Mouse (Mus musculus): Measurements from ENCODE around the gene Vps16. TPM values are rescaled to one million over a fixed set of nuclear protein-coding genes. Genes with fewer than 3 reads are reported as not detected.
A peak's percentile ranks its signal among the peaks of the same experiment; 100 is the strongest.

Vps16 gene
- total and polyA plus RNA-seq, 2 experiments from 2014 or later, result 50.4 to 89.5 TPM

DNA sequence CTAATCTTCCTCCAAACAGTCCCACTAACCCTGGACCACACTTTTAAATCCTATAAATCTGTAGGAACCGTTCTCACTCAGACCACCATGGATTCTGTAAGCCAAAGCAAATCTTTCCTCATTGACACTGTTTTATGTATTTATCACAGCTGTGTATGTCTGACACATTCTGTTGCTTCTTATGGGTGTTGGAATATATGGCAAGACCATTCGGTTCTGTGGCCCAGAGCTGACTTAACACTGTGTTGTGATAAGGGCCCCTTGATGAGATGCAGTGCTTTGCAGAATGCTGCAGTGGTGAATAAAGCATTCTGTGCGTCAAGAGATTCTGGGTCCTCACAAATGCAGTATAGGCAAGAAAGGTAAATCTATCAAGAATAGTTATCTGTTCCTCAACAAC is 8.0 kb downstream of the Vps16 start:
- H3K4me1 ChIP-seq (ENCODE audit: insufficient read depth, low read length), result no peaks in the 10 kb centered on the region
- TF ChIP-seq CTCF (IDR thresholded peaks at IDR 0.05; ENCODE audit: low read depth), result no peak
- WGBS, result 88% methylated on average over 3 of the region's 3 CpGs
- H3K36me3 ChIP-seq (ENCODE audit: insufficient read depth, low read length), result peaks cover 5% of the 10 kb centered on the region; the same call in 1 of the 2 replicates
- no peak for ATAC-seq
- no peak for DNase-seq (ENCODE audit: low spot score)
- H3K27ac ChIP-seq, result no peak overlapping the region
- no peaks in the 10 kb centered on the region for H3K27me3 ChIP-seq (ENCODE audit: insufficient read depth, low read length)
- no peak overlapping the region for H3K4me3 ChIP-seq (ENCODE audit: low read length)
- no peak overlapping the region for H3K9ac ChIP-seq (replicated peaks; ENCODE audit: low read length)
- no peak overlapping the region for H3K4me2 ChIP-seq (ENCODE audit: low read depth, low read length)
- H3K9me3 ChIP-seq (ENCODE audit: low read length), result no peaks in the 10 kb centered on the region

DNA sequence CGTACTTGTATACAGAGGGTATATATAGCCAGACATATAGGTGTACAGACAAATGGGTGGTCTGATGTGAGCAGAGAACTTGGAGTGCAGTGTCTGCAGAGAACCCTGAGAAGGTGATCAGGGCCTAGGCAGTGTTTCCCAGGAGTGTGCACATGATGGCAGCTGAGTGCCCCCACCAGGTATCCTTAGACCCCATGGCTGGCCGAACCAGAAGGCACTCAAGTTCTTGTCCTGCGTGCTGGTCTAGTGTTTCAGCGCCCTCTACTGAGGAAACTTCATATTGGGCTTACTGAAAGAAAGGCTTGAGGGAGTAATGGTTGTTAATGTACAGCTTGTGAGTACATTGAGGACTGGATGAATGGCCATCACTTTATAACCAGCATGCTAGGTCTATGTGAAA is 9.0 kb downstream of the Vps16 start:
- Histone ChIP-seq H3K4me2 (ENCODE audit: low read depth, low read length) (no peak overlapping the region), H3K36me3 (ENCODE audit: insufficient read depth, low read length) (peaks cover 9% of the 10 kb centered on the region), H3K27ac (no peak overlapping the region), H3K9me3 (ENCODE audit: low read length) (no peaks in the 10 kb centered on the region), H3K4me1 (ENCODE audit: insufficient read depth, low read length) (no peaks in the 10 kb centered on the region), H3K27me3 (ENCODE audit: insufficient read depth, low read length) (no peaks in the 10 kb centered on the region), H3K9ac (replicated peaks; ENCODE audit: low read length) (no peak overlapping the region), H3K4me3 (ENCODE audit: low read length) (no peak overlapping the region)
- peak; percentile 64; the same call in 1 of the 2 replicates for ATAC-seq
- TF ChIP-seq CTCF (IDR thresholded peaks at IDR 0.05; ENCODE audit: low read depth), result peak; percentile 77
- 20% methylated on average over 4 of the region's 4 CpGs for WGBS
- peak; percentile 80 for DNase-seq (ENCODE audit: low spot score)

- H3K27me3 ChIP-seq (ENCODE audit: insufficient read depth, low read length), result no peaks in the 10 kb centered on the region
- no peak for TF ChIP-seq CTCF (IDR thresholded peaks at IDR 0.05; ENCODE audit: low read depth)
- H3K36me3 ChIP-seq (ENCODE audit: insufficient read depth, low read length), result peaks cover 45% of the 10 kb centered on the region
- no peaks in the 10 kb centered on the region for H3K9me3 ChIP-seq (ENCODE audit: low read length)
- no peak overlapping the region for H3K4me2 ChIP-seq (ENCODE audit: low read depth, low read length)
- ATAC-seq (no peak), DNase-seq (ENCODE audit: low spot score) (no peak)
- H3K4me1 ChIP-seq (ENCODE audit: insufficient read depth, low read length), result no peaks in the 10 kb centered on the region
- no peak overlapping the region for H3K27ac ChIP-seq
- H3K9ac ChIP-seq (replicated peaks; ENCODE audit: low read length), result no peak overlapping the region
- 98% methylated on average over 1 of the region's 1 CpGs for WGBS
- no peak overlapping the region for H3K4me3 ChIP-seq (ENCODE audit: low read length)
Observed at GRCm38 (mm10) chr2:130436769-130437168, 12.6 kb downstream of the Vps16 start.

DNA sequence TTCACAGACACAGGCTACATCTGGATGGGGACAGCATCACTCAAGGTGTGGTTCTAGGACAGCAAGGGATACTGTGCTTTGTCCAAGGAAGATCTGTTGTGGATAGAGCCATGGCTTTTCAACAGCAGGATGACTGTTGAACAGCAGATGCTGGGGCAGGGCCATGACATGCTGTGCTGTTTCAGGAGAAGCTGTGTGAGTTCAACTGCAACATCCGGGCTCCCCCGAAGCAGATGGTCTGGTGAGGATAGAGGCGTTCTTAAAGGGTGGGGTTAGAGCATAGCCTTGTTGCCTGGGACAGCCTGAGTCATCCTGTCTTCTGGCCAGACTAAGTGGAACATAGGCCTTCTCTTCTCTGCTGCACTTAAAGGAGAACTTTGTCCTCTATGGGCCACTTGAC is 14.7 kb downstream of the Vps16 start:
- H3K4me1 ChIP-seq (ENCODE audit: insufficient read depth, low read length), result no peaks in the 10 kb centered on the region
- WGBS, result 77% methylated on average over 3 of the region's 3 CpGs
- no peak overlapping the region for H3K4me3 ChIP-seq (ENCODE audit: low read length)
- no peak overlapping the region for H3K9ac ChIP-seq (replicated peaks; ENCODE audit: low read length)
- DNase-seq (ENCODE audit: low spot score), result no peak
- no peaks in the 10 kb centered on the region for H3K9me3 ChIP-seq (ENCODE audit: low read length)
- peaks cover 61% of the 10 kb centered on the region for H3K36me3 ChIP-seq (ENCODE audit: insufficient read depth, low read length)
- ATAC-seq, result no peak
- no peak overlapping the region for H3K4me2 ChIP-seq (ENCODE audit: low read depth, low read length)
- H3K27ac ChIP-seq, result no peak overlapping the region
- H3K27me3 ChIP-seq (ENCODE audit: insufficient read depth, low read length), result no peaks in the 10 kb centered on the region
- no peak for TF ChIP-seq CTCF (IDR thresholded peaks at IDR 0.05; ENCODE audit: low read depth)

GRCm38 (mm10) chr2:130439840-130440480 is 15.8 kb downstream of the Vps16 start:
- no peaks in the 10 kb centered on the region for H3K27me3 ChIP-seq (ENCODE audit: insufficient read depth, low read length)
- DNase-seq (ENCODE audit: low spot score), result no peak
- H3K4me3 ChIP-seq (ENCODE audit: low read length), result no peak overlapping the region
- H3K36me3 ChIP-seq (ENCODE audit: insufficient read depth, low read length), result peaks cover 68% of the 10 kb centered on the region
- H3K9me3 ChIP-seq (ENCODE audit: low read length), result no peaks in the 10 kb centered on the region
- no peak overlapping the region for H3K9ac ChIP-seq (replicated peaks; ENCODE audit: low read length)
- no peak for TF ChIP-seq CTCF (IDR thresholded peaks at IDR 0.05; ENCODE audit: low read depth)
- no peak overlapping the region for H3K27ac ChIP-seq
- WGBS, result 86% methylated on average over 4 of the region's 4 CpGs
- ATAC-seq, result no peak; the same call in 1 of the 2 replicates
- H3K4me1 ChIP-seq (ENCODE audit: insufficient read depth, low read length), result no peaks in the 10 kb centered on the region
- H3K4me2 ChIP-seq (ENCODE audit: low read depth, low read length), result no peak overlapping the region

DNA sequence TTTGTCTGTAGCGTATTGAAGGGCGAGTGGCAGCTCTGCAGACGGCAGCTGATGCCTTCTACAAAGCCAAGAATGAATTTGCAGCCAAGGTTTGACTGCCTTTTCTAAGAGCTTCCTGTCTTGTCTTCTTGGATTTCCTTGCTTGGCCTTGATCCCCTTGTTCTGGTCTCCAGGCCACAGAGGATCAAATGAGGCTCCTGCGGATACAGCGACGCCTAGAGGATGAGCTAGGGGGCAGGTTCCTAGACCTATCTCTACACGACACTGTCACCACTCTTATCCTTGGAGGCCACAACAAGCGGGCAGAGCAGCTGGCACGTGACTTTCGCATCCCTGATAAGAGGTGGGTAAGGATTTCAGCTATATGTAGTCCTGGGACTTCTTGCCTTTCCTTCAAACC is 18.0 kb downstream of the Vps16 start:
- H3K36me3 ChIP-seq (ENCODE audit: insufficient read depth, low read length), result peaks cover 68% of the 10 kb centered on the region
- DNase-seq (ENCODE audit: low spot score), result no peak
- 87% methylated on average over 10 of the region's 10 CpGs for WGBS

DNA sequence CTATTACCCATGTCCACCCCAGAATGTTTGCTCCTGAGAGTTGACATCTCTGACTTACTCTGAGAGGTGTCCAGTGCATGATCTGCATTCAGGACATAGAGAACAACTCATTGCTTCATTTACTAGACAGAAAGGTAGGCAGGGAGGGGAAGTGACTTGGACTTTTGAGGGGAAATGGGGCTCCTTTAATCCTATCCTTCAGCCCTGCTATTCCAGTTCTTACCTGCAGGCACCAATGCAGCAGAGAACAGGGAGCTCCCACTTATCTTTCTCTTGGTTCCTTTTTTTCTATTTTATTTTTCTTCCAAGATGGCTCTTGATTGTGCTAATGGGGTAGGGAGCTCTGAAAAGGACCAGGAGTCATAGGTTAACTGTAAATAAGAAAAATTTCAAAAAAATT is 24.3 kb downstream of the Vps16 start:
- DNase-seq (ENCODE audit: low spot score) (no peak), ATAC-seq (no peak)
- Histone ChIP-seq H3K36me3 (ENCODE audit: insufficient read depth, low read length) (peaks cover 11% of the 10 kb centered on the region), H3K4me2 (ENCODE audit: low read depth, low read length) (no peak overlapping the region), H3K9ac (replicated peaks; ENCODE audit: low read length) (no peak overlapping the region), H3K4me3 (ENCODE audit: low read length) (no peak overlapping the region), H3K27ac (no peak overlapping the region), H3K9me3 (ENCODE audit: low read length) (no peaks in the 10 kb centered on the region), H3K4me1 (ENCODE audit: insufficient read depth, low read length) (peaks cover 15% of the 10 kb centered on the region), H3K27me3 (ENCODE audit: insufficient read depth, low read length) (no peaks in the 10 kb centered on the region)
- 0 out of 2 replicates have a peak, but pooled peaks have one; percentile 22 for TF ChIP-seq CTCF (IDR thresholded peaks at IDR 0.05; ENCODE audit: low read depth)

More for the DNA sequence above, 18.0 kb downstream of the Vps16 start:
- H3K4me3 ChIP-seq (ENCODE audit: low read length), result no peak overlapping the region
- H3K4me1 ChIP-seq (ENCODE audit: insufficient read depth, low read length), result no peaks in the 10 kb centered on the region
- no peak for ATAC-seq
- H3K4me2 ChIP-seq (ENCODE audit: low read depth, low read length), result no peak overlapping the region
- H3K9me3 ChIP-seq (ENCODE audit: low read length), result no peaks in the 10 kb centered on the region
- H3K27me3 ChIP-seq (ENCODE audit: insufficient read depth, low read length), result no peaks in the 10 kb centered on the region
- TF ChIP-seq CTCF (IDR thresholded peaks at IDR 0.05; ENCODE audit: low read depth), result no peak
- H3K27ac ChIP-seq, result no peak overlapping the region
- no peak overlapping the region for H3K9ac ChIP-seq (replicated peaks; ENCODE audit: low read length)
